Mouse (Mus musculus) c-Kit-positive CD71-negative TER-119-negative erythroid progenitor cells, embryonic 14.5 days (primary cell): ENCODE data around the gene Rnf113a1.
"Not testable (repeated sequence)": the region's sequence is repeated elsewhere in the genome, so short reads cannot be mapped to it uniquely, and the experiment has no call there.

Experiments used
- DNase-seq: peaks from one replicate; pipeline ENCODE4 v3.0.0-alpha.2; 2013; ENCODE audit warnings: low read depth

Gene Rnf113a1

GRCm38 (mm10) chrX:37191105-37191743, at the start of gene Rnf113a1, which contains the start of gene Ndufa1:
Rnf113a1 (plus strand) TSS chrX:37191245.
Ndufa1 (minus strand) TSS chrX:37191163.
- DNase-seq, result peak; percentile 48

- DNase-seq, result no peak
Observed at GRCm38 (mm10) chrX:37141732-37142131, 49.3 kb upstream of the Rnf113a1 start.

GRCm38 (mm10) chrX:37144498-37144897, 46.5 kb upstream of the Rnf113a1 start:
- DNase-seq, result not testable (repeated sequence)

GRCm38 (mm10) chrX:37144954-37145353, 46.1 kb upstream of the Rnf113a1 start:
- DNase-seq, result no peak

GRCm38 (mm10) chrX:37157839-37158238, 33.2 kb upstream of the Rnf113a1 start:
- no peak for DNase-seq

- no peak for DNase-seq
Observed at GRCm38 (mm10) chrX:37161169-37161568, 29.9 kb upstream of the Rnf113a1 start.

- DNase-seq, result no peak
Observed at GRCm38 (mm10) chrX:37163115-37163514, 27.9 kb upstream of the Rnf113a1 start.

- peak; percentile 39 for DNase-seq
Observed at GRCm38 (mm10) chrX:37167085-37167484, 24.0 kb upstream of the Rnf113a1 start.

- DNase-seq, result no peak
Observed at GRCm38 (mm10) chrX:37168742-37169141, 22.3 kb upstream of the Rnf113a1 start, which contains the start of gene Akap14. Akap14 (minus strand) TSS chrX:37168842.

- DNase-seq, result not testable (repeated sequence)
Observed at GRCm38 (mm10) chrX:37184401-37184800, 6.6 kb upstream of the Rnf113a1 start.

- peak; percentile 10 for DNase-seq
Observed at GRCm38 (mm10) chrX:37190755-37191104, 315 bp upstream of the Rnf113a1 start.

- DNase-seq, result no peak
Observed at GRCm38 (mm10) chrX:37191744-37192379, 817 bp downstream of the Rnf113a1 start.

- no peak for DNase-seq
Observed at GRCm38 (mm10) chrX:37198676-37199075, 7.6 kb downstream of the Rnf113a1 start.

GRCm38 (mm10) chrX:37210941-37211340, 19.9 kb downstream of the Rnf113a1 start, which contains the start of gene Gm9:
Gm9 (minus strand) TSS chrX:37211041.
- DNase-seq, result no peak

- not testable (repeated sequence) for DNase-seq
Observed at GRCm38 (mm10) chrX:37222158-37222557, 31.1 kb downstream of the Rnf113a1 start, which contains the start of gene Rhox1. Rhox1 (minus strand) TSS chrX:37222258.
